Mouse (Mus musculus): ENCODE results near the gene Rgl1.

The Rgl1 gene

DNA sequence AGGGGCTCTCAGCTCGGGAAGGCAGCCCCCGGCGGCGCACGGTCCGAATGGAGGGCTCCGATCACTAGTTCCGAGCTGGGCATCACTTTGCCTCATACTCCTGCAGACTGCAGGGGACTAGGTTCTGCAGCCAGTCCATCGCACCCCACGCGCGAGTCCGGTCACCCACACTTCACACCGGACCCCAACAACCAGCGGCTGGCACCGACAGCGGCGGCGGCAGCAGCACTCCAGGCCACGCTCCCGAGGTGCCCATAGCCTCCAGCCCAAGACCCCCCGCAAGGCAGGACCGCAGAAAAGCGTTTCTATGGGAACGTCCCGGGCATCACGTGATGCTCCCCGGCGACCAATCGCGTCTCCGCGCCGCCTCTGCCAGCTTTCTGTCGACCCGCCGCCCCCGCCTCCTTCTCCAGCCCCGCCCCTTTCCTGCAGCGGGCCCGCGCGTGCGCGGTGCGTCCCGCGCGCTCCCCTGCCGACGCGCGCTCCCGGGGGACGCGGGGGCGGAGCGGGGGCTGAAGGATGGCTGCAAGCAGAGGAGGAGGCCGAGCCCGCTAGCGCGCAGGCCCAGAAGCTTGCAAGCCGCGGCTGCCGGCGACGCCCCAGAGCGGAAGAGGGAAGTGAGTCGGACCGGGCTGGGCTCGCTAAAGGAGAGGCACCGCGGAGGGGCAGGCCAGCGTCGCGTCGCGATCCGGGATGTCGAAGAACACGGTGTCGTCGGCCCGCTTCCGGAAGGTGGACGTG, at the start of gene Rgl1, which contains the start of gene Arpc5:
Rgl1 (minus strand) TSS at position 320 of the 741 bp plus-strand sequence.
Arpc5 (plus strand) TSS at position 511 of the 741 bp plus-strand sequence.
- peak; percentile 94 for DNase-seq (ENCODE audit: low read depth, low spot score)

GRCm38 (mm10) chr1:152815265-152815701, 49.1 kb upstream of the Rgl1 start:
- no peak for DNase-seq (ENCODE audit: low read depth, low spot score)

DNA sequence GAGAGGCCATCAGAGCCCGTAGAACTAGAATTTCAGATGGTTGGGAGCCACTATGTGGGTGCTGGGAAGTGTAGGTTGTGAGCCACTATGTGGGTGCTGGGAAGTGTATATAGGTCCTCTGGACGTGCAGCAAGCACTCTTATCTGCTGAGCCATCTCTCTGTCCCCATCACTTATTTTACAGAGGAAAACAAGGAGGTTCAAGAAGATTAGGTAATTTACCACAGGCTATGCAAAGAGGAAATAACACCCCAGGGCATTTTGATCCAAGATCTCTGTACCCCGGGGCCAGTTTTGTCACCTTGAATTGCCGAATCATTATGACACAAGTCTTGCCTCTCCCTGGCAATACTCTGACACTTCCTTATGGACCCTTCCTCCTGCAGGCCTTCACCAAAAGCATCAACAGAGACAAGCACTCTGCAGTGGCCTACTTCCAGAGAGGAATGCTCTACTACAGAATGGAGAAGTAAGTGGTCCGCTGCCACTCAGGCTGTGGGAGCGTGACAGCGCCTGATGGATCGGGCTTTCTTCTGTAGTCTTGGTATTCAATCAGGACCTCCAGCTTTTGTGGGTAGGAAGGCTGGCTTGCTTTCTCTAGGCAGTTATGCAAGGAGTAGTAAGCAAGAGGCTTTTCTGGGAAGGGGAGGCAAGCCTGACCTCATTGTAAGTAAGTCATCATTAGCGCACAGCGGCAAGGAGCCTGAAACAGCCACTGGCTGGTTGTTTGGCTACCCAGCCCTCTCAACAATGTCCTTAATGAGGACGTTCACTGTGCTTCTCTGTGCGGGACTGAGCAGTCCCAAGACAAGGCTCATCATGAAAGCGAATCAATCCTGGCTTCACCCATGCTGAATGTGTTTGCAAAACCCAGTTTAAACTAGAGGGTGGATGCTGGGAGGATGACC, 44.6 kb upstream of the Rgl1 start:
- DNase-seq (ENCODE audit: low read depth, low spot score), result no peak

GRCm38 (mm10) chr1:152809541-152810252, 43.5 kb upstream of the Rgl1 start:
- no peak for DNase-seq (ENCODE audit: low read depth, low spot score)

DNA sequence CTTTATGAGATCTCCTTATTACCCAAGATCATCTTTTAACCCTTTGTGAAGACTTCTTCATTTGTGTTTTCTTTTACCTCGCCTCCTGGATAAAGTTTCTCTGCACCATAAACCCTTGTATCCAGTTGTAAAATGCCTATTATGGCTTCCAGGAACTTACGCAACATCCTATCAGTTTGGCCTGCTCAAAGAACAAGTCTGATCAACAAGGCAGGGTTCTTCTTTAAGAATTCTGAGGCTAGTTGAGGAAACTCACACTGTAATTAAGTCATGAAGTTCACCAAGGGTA, 42.2 kb upstream of the Rgl1 start:
- DNase-seq (ENCODE audit: low read depth, low spot score), result no peak

DNA sequence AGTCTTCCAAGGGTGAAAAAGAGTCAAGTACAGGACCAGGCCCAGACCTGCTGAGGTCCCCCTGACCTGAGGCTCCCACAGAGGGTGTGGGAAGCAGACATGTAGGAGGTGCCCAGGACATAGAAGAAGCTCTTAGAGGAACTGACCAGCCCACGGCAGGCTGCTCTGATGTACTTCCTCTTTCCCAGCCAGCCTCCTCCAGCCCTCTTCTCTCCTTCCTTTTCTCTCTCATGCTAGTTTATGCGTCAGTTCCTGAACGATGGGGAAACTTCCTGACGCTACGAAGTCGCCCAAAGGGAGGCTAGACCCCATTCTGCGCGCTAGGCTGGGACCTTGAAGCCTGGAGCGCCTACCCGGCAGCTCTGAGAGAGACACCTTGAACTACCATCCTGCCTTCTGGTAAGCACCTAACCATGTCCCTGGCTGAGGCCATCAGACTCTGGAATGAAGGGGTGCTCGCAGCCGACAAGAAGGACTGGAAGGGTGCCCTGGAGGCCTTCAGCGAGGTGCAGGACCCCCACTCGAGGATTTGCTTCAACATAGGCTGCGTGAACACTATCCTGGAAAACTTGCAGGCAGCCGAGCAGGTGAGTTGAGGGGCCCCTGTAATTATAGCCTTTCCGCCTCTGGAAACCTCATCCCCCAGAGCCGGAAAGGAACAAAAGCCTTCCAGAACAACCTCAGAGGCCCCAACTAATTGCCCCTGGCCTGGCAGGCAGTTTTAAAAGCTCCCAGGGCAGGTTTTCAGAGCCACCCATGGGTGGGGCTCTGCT, 41.7 kb upstream of the Rgl1 start:
- DNase-seq (ENCODE audit: low read depth, low spot score), result no peak

GRCm38 (mm10) chr1:152804907-152805306, 38.8 kb upstream of the Rgl1 start:
- DNase-seq (ENCODE audit: low read depth, low spot score), result no peak

DNA sequence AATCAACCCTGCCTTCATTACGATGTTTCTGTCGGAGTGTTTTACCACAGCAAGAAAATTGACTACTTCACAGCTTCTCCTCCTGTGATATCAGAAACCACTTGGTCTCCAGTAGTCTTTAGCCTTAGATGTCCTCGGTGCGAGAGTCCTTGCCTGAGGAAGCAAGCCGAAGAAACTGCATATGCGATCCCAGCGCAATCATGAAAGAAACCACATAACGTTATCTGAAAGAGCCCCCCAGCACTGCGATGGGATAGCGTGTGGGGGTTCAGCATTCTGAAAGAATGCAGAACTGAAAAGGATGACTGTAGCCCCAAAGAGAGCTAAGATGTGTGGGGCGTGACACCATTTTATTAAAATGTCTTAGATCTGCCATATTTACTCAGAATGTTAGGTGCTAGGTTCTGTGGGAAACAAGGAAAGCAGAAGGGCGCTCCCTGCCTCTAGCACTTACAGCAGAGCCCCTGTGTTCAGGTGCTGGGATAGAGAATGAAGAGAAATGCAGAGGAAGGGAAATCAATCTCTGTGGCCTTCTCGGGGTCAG, 34.6 kb upstream of the Rgl1 start:
- DNase-seq (ENCODE audit: low read depth, low spot score), result no peak

DNA sequence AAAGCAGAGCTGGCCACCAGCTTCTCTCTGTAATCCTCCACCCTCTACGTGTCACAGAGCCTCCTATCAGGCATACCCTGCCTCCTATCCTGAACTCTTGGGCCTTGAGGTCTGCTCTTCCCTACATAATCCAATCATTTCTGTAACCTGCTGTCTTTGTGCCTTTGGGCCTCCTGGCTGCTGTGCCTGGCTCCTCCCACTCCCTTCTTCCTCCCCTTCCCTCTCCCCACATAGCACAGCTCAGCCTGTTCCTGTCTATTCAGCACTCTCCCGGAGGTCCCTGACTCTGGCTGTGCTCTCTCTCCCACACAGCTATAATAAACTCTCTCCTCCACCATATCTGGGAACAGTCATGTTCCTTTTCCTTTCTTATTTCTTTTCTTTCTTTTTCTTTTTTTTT, 33.7 kb upstream of the Rgl1 start, which contains the start of gene Ncf2:
Ncf2 (plus strand) TSS at position 298 of the 400 bp plus-strand sequence.
- no peak for DNase-seq (ENCODE audit: low read depth, low spot score)

DNA sequence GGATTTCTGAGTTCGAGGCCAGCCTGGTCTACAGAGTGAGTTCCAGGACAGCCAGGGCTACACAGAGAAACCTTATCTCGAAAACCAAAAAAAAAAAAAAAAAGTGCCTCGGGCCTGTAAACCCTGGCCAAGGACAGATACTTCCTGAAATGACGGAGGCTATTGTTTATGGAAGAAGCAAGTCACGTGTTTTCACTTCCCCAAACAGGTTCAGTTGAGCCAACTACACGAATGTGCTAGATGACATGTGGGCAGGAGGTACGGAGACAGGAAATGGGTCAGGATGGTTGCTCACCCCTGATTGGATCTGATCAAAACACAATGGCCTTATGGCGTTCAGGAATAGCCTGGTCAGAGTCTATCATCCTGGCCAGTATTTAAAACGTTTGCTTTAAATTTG, 32.0 kb upstream of the Rgl1 start:
- no peak for DNase-seq (ENCODE audit: low read depth, low spot score)

GRCm38 (mm10) chr1:152796683-152797263, 30.6 kb upstream of the Rgl1 start:
- DNase-seq (ENCODE audit: low read depth, low spot score), result no peak

- no peak for DNase-seq (ENCODE audit: low read depth, low spot score)
Observed at GRCm38 (mm10) chr1:152795688-152796255, 29.6 kb upstream of the Rgl1 start.

- DNase-seq (ENCODE audit: low read depth, low spot score), result no peak
Observed at GRCm38 (mm10) chr1:152793495-152794130, 27.5 kb upstream of the Rgl1 start.

DNA sequence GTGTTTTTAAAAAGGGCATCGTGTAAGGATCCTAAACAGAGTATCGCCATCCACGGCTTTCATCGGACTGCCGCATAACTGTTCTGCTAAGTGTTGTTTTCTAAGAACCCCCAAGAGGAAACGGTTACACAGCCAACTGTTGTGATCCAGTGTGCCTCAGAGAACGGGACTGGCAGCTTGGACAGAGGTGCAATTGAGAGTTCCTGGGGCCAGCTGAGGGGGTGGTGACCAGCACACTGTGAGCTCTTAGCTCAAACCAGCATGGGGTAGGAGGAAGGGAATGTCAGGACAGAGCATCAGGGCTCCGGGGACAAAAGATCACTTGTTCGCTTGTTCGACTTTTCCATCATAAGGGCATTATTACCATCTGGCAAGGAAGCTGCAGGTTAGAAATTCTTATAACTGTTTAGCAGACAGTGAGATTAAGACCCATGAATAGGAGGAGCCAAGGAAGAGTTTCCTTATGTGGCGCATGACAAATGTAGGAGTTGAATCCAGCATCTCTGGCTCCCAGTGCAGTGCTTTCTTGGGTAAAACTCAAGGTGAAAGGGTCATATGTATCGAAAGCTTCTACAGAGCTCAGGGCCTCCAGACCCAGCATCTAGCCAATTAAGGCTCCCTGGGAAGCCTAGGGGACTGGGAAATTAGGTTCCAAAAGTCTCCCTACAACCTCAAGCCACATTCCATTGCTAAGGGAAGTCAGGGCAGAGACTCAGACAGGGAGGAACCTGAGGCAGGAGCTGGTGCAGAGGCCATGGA, 26.8 kb upstream of the Rgl1 start:
- DNase-seq (ENCODE audit: low read depth, low spot score), result no peak

DNA sequence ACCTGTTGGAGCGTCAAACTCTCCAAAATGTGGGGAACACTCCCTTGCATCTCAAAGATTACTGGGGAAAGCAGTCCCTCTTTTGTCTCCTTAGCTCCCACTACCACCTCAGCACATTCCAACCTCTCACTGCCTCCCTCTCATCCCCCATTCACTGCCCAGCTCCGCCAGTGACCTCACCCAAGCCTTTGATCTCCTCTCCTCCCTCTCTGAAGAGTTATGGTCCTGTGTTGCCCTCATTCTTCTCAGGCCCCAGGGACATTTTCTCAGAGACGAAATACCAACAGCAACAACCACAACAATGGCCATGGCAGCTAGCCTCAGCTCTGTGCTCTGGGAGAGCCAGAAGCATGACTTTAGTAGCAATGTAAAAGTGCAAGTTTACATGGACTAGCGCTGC, 25.1 kb upstream of the Rgl1 start:
- DNase-seq (ENCODE audit: low read depth, low spot score), result no peak

- no peak for DNase-seq (ENCODE audit: low read depth, low spot score)
Observed at GRCm38 (mm10) chr1:152790821-152791220, 24.7 kb upstream of the Rgl1 start.

DNA sequence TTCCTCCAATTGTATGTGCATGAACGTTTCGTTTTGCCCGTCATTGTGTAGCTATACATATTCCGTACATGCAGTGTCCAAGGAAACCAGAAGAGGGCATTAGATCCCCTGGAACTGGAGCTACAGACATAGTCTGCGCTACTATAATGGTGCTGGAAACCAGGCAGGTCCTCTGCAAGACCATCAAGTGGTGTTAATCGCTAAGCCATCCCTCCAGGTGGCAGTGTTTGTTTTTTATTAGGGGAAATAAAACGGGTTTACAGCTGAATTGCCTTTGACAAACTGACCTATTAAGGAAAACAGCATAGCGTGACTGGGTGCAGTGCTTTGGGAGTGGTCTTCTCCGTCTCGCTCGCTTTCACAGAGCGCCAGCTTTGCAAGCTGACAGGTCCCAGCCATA, 24.1 kb upstream of the Rgl1 start:
- DNase-seq (ENCODE audit: low read depth, low spot score), result no peak

GRCm38 (mm10) chr1:152788121-152788660, 22.0 kb upstream of the Rgl1 start:
- no peak for DNase-seq (ENCODE audit: low read depth, low spot score)

- no peak for DNase-seq (ENCODE audit: low read depth, low spot score)
Observed at GRCm38 (mm10) chr1:152786953-152787352, 20.8 kb upstream of the Rgl1 start.
